Mouse (Mus musculus): ENCODE measurements at regions not wholly inside any gene's neighbourhood (a gene's known extent, or its start where the extent isn't known, plus 50 kb on each side); places are given as distances from the start of the nearest gene placed in this dataset.

GRCm38 (mm10) chr7:70643694-70644301 lies 277.3 kb upstream of the Nr2f2 start:
- no peak for DNase-seq

GRCm38 (mm10) chr7:70643055-70643454 lies 276.5 kb upstream of the Nr2f2 start:
- DNase-seq: no peak

GRCm38 (mm10) chr7:70641217-70641616 lies 274.7 kb upstream of the Nr2f2 start:
- DNase-seq: no peak

DNA sequence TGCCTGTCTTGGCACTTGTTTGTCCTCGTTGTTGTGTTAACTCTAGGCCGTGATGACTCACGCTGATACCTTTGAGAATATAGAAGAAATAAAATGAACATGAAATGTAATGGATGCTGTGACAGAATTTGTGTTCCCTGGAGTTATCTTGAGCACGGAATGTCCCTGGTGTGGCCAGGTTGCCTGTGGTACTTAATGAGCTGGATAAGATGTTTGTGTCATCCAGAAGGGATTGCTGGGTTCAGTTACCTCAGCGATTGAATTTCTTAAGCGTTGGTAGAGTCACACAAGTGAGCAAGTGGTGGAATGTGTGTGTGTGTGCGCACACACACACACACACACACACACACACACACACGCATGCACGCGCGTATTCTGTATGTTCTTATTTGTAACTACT lies 274.0 kb upstream of the Nr2f2 start:
- no peak for DNase-seq

DNA sequence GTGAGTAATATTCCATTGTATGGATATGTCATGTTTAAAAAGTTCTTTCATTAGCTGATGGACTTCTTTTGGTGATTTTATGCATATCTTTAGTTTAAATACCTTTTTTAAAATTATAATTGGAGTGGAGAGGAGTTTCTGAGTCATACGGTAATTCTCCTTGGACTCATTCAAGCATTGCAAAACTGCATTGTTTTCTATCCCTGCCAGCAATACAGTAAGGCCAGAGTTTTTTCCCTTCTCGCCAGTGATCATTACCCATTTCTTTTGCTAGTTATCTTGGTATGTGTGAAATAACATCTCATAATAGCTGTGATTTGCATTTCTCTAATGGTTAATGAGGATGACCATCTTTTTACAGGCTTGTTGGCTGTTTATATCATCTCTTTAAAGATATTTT lies 271.6 kb upstream of the Nr2f2 start:
- no peak for DNase-seq

DNA sequence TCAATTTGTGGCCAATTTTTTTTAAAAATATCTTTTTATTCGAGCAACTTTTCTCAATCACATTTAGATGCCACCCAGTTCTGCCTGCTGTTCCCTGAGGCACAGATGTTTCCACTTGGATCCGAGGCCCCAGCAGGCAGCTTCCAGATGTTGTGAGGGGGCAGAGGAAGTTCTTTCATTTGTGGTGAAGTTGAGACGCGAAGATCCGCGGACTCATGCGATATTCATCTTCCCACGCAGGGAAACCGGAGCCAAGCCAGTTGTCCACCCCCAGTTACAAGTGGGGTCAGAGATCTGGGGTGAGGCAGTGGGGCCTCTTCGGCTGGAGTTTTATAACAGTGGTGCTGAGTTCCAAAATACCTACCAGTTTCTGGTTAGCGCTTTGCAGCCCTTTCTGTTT lies 267.5 kb upstream of the Nr2f2 start:
- DNase-seq: no peak

GRCm38 (mm10) chr7:70633577-70633976 lies 267.0 kb upstream of the Nr2f2 start:
- no peak for DNase-seq

GRCm38 (mm10) chr7:70625643-70626231 lies 259.2 kb upstream of the Nr2f2 start:
- DNase-seq: no peak

GRCm38 (mm10) chr7:70624727-70625642 lies 258.4 kb upstream of the Nr2f2 start:
- peak; percentile 63 for DNase-seq

DNA sequence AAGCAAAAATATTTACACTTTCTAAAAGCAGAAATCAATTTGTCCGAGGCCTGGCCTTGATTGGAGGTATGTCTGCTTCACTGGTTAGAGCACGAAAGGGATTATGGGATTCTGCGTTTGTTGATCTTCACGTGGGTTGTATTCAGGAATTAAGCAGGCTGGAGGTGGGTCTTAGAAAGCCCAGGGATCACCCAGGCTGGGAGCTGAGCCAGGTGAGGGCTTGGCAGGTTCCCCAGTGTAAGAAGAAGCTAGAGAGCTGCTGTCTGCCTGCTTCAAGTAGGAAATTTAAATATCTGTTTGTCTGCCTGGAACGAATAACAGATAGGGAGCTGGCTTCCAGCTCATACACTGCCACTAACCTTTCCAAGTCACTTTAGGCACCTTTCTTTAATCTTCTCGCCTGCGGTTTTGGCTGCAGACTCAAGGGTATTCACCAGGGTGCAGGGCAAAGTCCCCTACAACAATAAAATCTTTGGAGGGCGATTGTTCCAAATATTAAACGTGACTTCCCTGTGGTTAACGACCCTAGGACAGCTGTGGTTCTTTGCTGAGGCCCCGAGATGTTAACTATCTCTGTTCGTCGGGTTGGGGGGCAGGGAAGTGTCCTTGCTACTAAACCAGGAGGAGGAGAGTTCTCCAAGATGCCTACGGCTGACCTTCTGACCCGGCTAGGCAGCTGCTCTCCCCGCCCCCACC lies 257.6 kb upstream of the Nr2f2 start:
- peak; percentile 45 for DNase-seq

- no peak for DNase-seq
These were observed 252.9 kb upstream of the Nr2f2 start for GRCm38 (mm10) chr7:70619400-70619799.

DNA sequence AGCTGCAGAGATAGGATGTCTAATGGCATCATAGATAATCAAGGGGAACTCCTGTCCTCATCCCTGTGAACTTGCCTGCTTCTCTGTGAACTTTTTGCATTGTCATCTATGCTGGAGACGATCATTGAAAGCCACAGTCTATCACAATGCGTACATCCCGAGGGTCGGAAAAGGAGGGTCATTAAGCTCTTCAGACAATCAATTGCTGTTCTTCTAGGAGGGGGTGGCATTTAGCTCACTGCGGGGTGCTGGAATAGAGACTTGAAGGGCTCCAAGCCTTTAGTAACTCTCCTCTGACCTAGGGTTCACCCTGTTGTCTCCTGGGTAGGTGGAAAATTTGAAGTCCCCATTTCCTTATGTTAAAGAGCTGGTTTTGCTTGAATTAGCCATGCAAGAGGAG lies 251.7 kb upstream of the Nr2f2 start:
- no peak for DNase-seq

- DNase-seq: no peak
These were observed 240.0 kb upstream of the Nr2f2 start for GRCm38 (mm10) chr7:70606511-70606910.

DNA sequence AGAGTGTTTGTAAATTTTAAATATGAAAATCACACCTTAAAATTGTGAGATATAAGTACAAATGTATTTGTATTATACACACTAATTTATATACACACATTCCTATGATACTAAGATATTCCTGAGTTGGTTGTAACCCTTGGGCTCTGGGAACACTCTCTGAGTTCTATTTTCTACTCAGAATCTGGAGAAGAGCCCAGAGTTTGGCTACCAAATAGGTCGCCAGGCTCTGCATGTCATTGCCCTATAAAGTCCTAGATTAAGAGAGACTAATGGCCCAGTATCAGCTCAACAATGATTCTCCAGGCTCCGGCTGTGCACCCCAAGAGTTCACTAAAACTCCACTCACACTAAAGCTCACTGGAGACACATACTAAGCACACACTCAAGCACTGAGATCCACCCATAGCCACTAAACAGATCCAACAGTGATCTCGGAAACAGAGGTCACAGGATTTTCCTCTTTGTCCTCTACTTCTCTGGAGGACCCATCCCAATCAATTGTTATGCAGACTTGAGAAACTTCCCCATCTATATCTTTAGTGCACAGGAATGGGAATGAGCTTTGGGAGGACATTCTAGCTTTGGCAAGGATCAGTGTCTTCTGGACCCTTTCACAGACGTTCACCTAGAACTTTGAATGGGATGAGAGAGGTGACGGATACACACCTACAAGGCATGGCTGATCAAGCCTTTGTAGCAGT lies 238.1 kb upstream of the Nr2f2 start:
- no peak for DNase-seq

- DNase-seq: no peak
These were observed 226.5 kb upstream of the Nr2f2 start for GRCm38 (mm10) chr7:70593027-70593426.

DNA sequence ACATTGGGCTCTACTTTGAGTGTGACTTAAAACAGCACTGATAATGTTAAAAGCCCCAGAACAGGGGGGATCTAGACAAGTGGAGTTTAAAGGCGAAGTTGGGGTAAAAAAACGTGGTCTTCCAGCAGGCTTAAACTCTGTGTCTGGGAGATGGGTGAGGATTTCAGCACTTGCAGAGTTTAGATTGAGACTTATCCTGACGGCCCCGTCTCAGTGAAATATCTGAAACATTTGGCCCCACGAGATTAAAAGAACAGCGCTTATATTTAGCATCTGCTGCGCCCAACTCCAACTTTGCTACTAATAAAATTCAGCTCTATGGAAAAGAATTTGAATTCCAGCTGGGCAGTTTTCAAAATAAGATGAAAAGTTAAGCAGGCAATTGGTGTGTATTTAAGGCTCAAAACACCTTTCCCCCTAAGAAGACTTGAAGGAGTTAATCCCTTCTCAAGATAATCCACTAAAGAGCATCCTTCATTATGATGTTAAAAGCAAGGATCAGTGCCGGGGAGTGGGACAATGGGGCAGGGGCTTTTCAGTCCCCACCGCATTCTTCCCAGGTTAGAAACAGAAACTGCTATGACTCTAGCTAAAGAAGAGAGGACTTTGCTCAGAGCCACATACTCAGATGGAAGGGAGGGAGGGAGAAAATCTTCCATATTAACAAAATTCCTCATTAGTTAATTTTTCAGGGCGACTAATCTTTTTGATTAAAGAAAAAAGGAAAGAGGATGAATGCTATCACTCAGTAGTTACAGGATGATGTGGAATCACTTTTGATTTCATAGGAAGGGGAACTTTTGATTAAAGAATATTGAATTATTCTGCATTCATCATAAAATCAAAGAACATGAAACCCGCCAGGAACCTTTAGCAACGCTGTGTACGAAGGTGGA lies 225.1 kb upstream of the Nr2f2 start:
- no peak for DNase-seq

GRCm38 (mm10) chr7:70589713-70590112 lies 223.2 kb upstream of the Nr2f2 start:
- DNase-seq: no peak

DNA sequence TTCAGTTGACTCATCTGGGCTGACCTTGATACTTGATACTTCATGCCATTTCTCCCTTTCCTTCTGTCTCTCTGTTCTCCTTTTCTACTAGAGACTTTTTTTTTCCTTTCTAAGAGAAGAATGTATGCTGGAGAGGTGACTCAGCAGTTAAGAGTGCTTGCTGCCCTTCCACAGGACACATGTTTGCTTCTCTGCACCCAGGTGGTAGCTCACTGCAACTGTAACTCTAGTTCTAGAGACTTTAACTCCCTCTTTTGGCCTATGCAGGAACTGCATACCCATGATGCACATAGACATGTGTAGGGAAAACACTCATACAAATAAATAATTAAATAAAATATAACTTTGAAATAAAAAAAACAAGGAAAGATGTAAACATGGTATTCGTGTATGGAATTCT lies 221.5 kb upstream of the Nr2f2 start:
- DNase-seq: no peak

GRCm38 (mm10) chr7:70584480-70584879 lies 217.9 kb upstream of the Nr2f2 start:
- DNase-seq: no peak

DNA sequence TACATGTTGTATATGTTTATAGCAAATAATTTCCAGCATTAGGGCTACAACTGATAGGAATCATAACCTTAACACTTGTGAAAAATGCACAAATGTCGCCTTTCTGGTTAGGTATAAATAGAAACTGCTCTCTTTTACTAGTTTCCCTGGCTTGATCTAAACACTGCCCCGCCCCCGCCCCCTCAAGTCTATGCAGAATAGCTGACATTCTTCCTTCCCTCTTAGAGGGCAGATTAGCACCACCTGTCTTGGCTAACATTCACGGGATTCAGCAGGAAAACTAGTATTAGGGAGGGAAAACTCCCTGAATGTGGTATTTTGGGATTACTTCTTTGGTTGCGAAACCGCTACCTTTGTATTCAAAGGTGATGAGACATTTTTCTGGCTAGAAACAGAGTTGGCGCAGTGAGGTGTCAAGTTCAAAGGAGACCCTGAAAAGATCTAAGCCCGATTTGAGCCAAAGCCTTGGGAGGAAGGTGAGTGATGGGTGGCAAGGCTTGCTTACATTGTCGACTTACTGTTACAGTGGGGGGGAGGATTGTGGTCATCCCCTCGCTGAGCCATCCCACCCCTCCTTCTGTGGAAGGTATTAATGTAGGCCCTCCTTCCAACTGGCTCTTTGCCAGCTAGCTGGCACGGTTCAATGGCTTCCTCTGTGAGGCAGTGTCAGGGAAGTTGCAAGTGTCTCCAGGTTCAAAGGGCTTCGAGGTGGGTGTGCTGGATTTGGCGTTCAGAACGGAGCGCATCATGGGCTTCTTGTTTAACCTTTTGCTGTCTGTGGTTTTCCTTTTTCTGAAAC lies 209.8 kb upstream of the Nr2f2 start:
- DNase-seq: peak; percentile 7

All from gastrocnemius, postnatal 10 days (tissue).